Mouse (Mus musculus): Measurements from ENCODE around the gene Mrpl40.
"Not testable (repeated sequence)": the region's sequence is repeated elsewhere in the genome, so short reads cannot be mapped to it uniquely, and the experiment has no call there.

Mrpl40 gene

GRCm38 (mm10) chr16:18876442-18877308 is at the start of gene Mrpl40, which contains the start of gene Hira:
Mrpl40 (minus strand) TSS chr16:18876862.
Hira (plus strand) TSS chr16:18877037.
- peak; percentile 81 for DNase-seq (ENCODE audit: low read depth, low spot score)

- DNase-seq (ENCODE audit: low read depth, low spot score) = no peak
Observed at GRCm38 (mm10) chr16:18921771-18922170, 45.1 kb upstream of the Mrpl40 start.

DNA sequence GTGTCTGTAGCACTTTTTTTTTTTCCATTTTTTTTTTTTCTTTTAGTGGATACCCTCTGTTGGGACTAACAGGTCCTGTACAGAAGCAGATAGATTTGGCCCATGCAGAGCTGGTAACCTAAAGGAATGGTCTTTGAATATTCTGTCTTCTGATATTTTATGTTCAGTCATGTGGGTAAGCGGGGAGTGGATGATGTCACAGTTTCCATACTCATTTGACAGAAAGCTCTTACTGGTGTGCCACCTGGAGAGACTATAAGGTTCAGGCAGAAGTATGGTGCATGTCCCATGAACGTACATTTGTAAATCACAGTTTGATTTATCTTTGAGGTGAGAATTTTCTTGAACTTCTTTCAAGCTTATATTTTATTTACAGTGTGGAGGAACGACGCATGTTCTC is 39.4 kb upstream of the Mrpl40 start:
- no peak for DNase-seq (ENCODE audit: low read depth, low spot score)

DNA sequence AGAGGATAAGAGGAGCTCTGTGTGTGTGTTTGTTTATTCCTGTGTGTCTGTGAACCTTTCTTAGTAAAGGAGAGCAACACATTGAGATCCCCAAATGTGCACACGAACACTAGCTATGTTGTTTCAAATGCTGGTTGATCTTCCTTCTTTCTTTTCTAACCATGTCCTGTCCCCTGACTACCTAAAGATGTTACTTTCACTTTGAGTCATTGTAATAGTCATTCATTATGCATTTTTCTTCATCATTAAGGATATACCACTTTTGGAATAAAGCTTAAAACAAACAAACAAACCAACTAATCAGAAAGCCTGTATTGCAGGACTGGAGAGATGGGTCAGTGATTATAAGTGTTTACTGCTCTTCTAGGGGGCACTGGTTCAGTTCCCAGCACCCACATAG is 29.0 kb upstream of the Mrpl40 start:
- DNase-seq (ENCODE audit: low read depth, low spot score) = no peak

DNA sequence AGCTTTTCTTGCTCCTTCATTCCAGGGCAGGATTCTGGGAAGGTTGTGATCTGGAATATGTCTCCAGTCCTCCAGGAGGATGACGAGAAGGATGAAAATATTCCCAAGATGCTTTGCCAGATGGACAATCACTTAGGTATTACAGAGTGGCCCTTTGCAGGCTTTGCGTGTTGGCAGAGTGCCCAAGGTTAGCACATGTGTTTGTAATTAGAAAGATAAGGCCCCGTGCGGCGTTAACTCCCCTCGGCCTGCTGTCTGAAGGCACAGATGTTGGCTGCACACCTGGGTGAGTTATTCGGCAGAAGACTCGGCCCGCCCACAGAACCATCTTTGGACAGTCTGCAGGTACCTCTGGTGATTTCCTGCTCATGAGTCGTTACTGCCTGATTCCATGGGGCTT is 19.8 kb upstream of the Mrpl40 start:
- no peak for DNase-seq (ENCODE audit: low read depth, low spot score)

GRCm38 (mm10) chr16:18895249-18895648 is 18.6 kb upstream of the Mrpl40 start:
- DNase-seq (ENCODE audit: low read depth, low spot score) = no peak

DNA sequence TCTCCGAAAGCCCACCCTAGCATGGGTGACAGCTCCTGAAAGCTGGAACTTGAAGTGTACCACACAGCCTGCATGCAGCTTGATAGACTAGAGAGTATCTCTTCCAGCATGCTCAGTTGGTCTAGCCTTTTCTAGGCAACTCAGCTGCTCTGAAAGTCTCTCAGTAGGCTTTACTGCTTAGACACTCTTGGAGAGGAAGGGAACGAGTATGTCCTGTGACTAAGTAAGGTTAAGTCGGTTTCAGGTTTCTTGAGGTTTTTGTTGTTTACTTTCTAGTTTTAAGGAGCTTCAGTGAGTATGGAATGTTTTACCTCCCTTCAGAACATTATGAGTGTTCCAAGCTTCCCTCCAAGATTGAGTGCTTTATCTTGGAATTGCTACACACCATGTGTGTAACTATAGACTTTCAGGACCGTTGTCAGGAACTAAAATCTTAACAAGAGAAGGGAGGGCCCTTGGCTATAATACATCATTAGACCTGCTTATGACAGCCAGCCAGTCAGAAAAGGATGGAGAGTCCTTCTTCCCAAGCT is 17.2 kb upstream of the Mrpl40 start:
- no peak for DNase-seq (ENCODE audit: low read depth, low spot score)

GRCm38 (mm10) chr16:18884044-18884443 is 7.4 kb upstream of the Mrpl40 start:
- DNase-seq (ENCODE audit: low read depth, low spot score) = no peak

GRCm38 (mm10) chr16:18878091-18878720 is 1.5 kb upstream of the Mrpl40 start:
- no peak for DNase-seq (ENCODE audit: low read depth, low spot score)

- peak; percentile 40 for DNase-seq (ENCODE audit: low read depth, low spot score)
Observed at GRCm38 (mm10) chr16:18877386-18878090, 876 bp upstream of the Mrpl40 start.

- DNase-seq (ENCODE audit: low read depth, low spot score) = no peak
Observed at GRCm38 (mm10) chr16:18876091-18876441, 596 bp downstream of the Mrpl40 start.

DNA sequence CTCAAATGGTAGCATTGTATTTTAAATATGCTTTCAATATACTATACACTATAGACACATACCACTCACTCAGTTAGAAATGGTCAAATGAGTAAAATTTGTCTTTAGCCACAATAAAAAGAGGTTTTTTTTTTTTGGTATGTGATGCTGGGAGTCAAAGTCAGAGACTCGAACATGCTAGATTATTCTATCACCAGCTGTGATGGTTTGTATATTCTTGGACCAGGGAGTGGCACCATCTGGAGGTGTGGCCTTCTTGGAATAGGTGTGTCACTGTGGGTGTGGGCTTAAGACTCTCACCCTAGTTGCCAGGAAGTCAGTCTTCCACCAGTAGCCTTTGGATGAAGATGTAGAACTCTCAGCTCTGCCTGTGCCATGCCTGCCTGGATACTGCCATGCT is 6.2 kb downstream of the Mrpl40 start:
- peak; percentile 33 for DNase-seq (ENCODE audit: low read depth, low spot score)

GRCm38 (mm10) chr16:18860186-18860585 is 16.5 kb downstream of the Mrpl40 start:
- DNase-seq (ENCODE audit: low read depth, low spot score) = no peak

GRCm38 (mm10) chr16:18858551-18858950 is 18.1 kb downstream of the Mrpl40 start:
- DNase-seq (ENCODE audit: low read depth, low spot score) = peak; percentile 54

DNA sequence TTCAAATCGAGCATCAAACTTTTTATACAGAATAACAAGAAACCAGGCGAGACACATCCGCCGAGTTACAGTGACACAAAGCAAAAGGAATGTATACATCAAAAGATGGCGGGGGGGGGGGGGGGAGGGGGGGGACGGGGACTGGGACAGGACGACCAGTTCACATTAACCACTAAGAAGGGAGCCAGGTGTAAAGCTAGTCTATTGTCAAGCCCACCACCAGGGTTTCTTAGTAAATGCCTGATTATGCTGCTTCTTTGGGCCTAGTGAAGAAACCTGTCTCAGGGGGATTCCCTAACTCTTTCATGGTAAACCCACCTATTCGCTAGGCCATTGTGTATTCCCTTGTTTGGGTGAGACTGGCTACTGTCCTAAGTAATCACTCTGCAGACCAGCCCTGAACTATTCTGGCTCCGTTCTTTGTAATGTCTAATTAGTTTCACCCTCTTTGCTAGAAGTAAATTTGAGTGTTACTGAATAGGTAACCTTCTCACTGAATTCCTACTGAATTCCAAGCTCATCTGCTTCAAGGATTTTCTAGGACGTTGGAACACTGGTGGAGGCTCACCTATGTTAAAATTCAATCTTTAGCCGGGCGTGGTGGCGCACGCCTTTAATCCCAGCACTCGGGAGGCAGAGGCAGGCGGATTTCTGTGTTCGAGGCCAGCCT is 27.0 kb downstream of the Mrpl40 start:
- not testable (repeated sequence) for DNase-seq (ENCODE audit: low read depth, low spot score)

GRCm38 (mm10) chr16:18846301-18846820 is 30.3 kb downstream of the Mrpl40 start:
- no peak for DNase-seq (ENCODE audit: low read depth, low spot score)

DNA sequence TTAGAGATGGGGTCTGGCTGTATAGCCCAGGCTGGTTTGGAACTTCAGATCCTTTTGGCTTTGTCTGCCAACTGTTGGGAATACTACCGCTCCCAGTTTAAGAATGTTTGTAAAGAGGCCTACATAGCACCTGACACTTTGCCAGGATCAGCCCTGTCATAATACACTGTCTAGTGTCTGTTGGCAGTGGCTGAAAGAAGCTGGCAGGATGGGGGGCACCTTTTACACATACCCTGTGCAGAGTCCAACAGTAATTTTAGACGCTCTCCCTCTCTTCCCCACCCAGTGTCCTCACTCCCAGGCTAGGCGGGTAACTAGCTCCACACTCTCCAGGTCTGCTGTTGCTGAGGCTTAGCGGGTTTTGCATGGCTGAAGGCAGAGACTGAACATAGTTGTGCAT is 38.3 kb downstream of the Mrpl40 start:
- DNase-seq (ENCODE audit: low read depth, low spot score) = no peak

GRCm38 (mm10) chr16:18836468-18837208 is 40.0 kb downstream of the Mrpl40 start, which contains the start of the genes 2510002D24Rik and Gm28539:
2510002D24Rik (plus strand) TSS chr16:18836578.
Gm28539 (plus strand) TSS chr16:18836584.
- peak; percentile 77 for DNase-seq (ENCODE audit: low read depth, low spot score)

- no peak for DNase-seq (ENCODE audit: low read depth, low spot score)
Observed at GRCm38 (mm10) chr16:18836073-18836467, 40.6 kb downstream of the Mrpl40 start.

GRCm38 (mm10) chr16:18833486-18833885 is 43.2 kb downstream of the Mrpl40 start:
- DNase-seq (ENCODE audit: low read depth, low spot score) = no peak
